Mouse (Mus musculus): ENCODE data around the gene Rpl13.

DNA sequence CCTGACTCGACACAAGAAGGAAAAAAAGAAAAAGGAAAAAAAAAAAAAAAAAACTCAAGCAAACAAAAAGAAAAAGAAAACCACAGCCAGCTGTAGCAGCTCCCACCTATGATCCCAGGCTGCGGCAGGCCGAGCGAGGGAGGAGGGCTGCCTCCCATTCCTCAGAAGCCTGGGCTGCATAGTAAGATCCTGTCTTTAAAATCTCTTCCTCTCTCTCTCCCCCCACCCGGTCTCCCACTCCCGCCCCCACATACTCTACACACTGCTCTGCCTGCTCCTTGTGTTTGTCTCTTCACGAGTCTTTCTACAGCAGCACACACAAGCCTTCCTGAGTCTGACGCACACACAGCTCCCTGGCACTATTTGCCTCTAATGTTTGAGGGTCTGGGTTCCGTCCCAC, 19.9 kb downstream of the Rpl13 start:
- TF ChIP-seq CTCF (IDR thresholded peaks at IDR 0.05) (no peak), EP300 (IDR thresholded peaks at IDR 0.05) (no peak)
